Mouse (Mus musculus) lung, postnatal 0 days (tissue): ENCODE measurements around the gene Tcaf1. TPM values are rescaled to one million over a fixed set of nuclear protein-coding genes. Genes with fewer than 3 reads are reported as not detected.
A peak's percentile ranks its signal among the peaks of the same experiment; 100 is the strongest.

Source experiments
- ATAC-seq: fragments of 200-750 bp; cut with Nextera tagmentation; 2 replicates; pipeline ENCODE4 v1.8.0; 2017; ENCODE audit warnings: moderate library complexity
- DNase-seq: peaks from one replicate; pipeline ENCODE4 v3.0.0-alpha.2; 2016; ENCODE audit warnings: low spot score
- H3K27ac ChIP-seq: fragments of 300-500 bp; sonication (generic); 2 replicates; pipeline ENCODE4 v1.5.1; 2014; ENCODE audit warnings: antibody characterized with exemption, mild to moderate bottlenecking, low read length, mixed read lengths
- H3K27me3 ChIP-seq: fragments of 300-500 bp; sonication (generic); replicated peaks from 2 replicates; pipeline ENCODE4 v1.6.1; 2014; ENCODE audit warnings: low read length, mixed read lengths; ENCODE audit not compliant: insufficient read depth
- H3K36me3 ChIP-seq: fragments of 300-500 bp; sonication (generic); 2 replicates; pipeline ENCODE4 v1.6.1; 2014; ENCODE audit warnings: low read length, mixed read lengths; ENCODE audit not compliant: insufficient read depth
- H3K4me1 ChIP-seq: fragments of 300-500 bp; sonication (generic); 2 replicates; pipeline ENCODE4 v1.6.1; 2014; ENCODE audit warnings: antibody characterized with exemption, low read depth, low read length, mixed read lengths; ENCODE audit not compliant: insufficient read depth
- H3K4me2 ChIP-seq: fragments of 300-500 bp; sonication (generic); replicated peaks from 2 replicates; pipeline ENCODE4 v1.6.1; 2014; ENCODE audit warnings: low read depth, mild to moderate bottlenecking, low read length, moderate library complexity, mixed read lengths
- H3K4me3 ChIP-seq: fragments of 300-500 bp; sonication (generic); 2 replicates; pipeline ENCODE4 v1.5.1; 2014; ENCODE audit warnings: low read depth, low read length
- H3K9ac ChIP-seq: fragments of 300-500 bp; sonication (generic); replicated peaks from 2 replicates; pipeline ENCODE4 v1.6.1; 2014; ENCODE audit warnings: low read depth, mild to moderate bottlenecking
- H3K9me3 ChIP-seq: fragments of 300-500 bp; sonication (generic); 2 replicates; pipeline ENCODE4 v1.6.1; 2016; ENCODE audit warnings: low read length, mixed read lengths
- CTCF ChIP-seq: IDR thresholded peaks from 2 replicates; pipeline ENCODE4 v1.5.1; 2016; ENCODE audit warnings: antibody characterized with exemption, mild to moderate bottlenecking
- EP300 ChIP-seq: IDR thresholded peaks from 2 replicates; pipeline ENCODE4 v1.6.1; 2016; ENCODE audit warnings: antibody characterized with exemption, mild to moderate bottlenecking, control low read depth
- WGBS: fragments of 180-500 bp; shearing (Covaris S2); extraction: QIAGEN DNeasy Blood & Tissue Kit; methylation state at CpG from one replicate; pipeline ENCODE4 v1.1.7; 2014; 5-methylcytosine and 5-hydroxymethylcytosine counted together
- polyA plus RNA-seq: library from polyadenylated mRNA; unstranded; fragments of >200 nt; fragmentation: Nextera tagmentation; extraction: Ambion mirVana; gene quantifications from 2 replicates; pipeline ENCODE4 v1.2.1, GENCODE M21; 2015

Gene Tcaf1
- polyA plus RNA-seq, 1 experiment from 2014 or later: 36.9 TPM

DNA sequence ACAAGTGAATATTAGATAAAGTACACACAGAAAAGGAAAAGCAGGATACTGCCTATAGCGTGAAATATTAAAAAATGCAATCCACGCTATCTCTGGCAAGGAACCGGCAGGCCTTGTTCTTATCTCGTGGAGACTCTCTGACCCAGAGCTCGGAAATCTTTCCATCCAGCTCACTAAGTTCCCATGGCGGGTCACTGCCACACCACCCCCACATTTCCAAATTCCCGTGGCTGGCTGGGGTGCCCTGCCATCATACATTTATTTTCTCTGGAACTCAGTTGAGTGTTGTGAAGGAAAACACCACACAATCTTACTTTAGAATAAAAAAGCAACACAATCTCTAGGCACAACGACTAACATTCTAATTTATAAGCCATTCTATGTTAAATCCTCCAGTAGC, 4.8 kb upstream of the Tcaf1 start:
- no peak for DNase-seq
- Histone ChIP-seq H3K27me3 (no peaks in the 10 kb centered on the region), H3K4me3 (no peak overlapping the region), H3K4me1 (no peaks in the 10 kb centered on the region), H3K9ac (no peak overlapping the region), H3K4me2 (no peak overlapping the region), H3K9me3 (no peaks in the 10 kb centered on the region), H3K27ac (no peak overlapping the region), H3K36me3 (no peaks in the 10 kb centered on the region)
- no peak for ATAC-seq
- WGBS: 54% methylated on average over 8 of the region's 8 CpGs
- no peak for TF ChIP-seq EP300
- TF ChIP-seq CTCF: no peak

DNA sequence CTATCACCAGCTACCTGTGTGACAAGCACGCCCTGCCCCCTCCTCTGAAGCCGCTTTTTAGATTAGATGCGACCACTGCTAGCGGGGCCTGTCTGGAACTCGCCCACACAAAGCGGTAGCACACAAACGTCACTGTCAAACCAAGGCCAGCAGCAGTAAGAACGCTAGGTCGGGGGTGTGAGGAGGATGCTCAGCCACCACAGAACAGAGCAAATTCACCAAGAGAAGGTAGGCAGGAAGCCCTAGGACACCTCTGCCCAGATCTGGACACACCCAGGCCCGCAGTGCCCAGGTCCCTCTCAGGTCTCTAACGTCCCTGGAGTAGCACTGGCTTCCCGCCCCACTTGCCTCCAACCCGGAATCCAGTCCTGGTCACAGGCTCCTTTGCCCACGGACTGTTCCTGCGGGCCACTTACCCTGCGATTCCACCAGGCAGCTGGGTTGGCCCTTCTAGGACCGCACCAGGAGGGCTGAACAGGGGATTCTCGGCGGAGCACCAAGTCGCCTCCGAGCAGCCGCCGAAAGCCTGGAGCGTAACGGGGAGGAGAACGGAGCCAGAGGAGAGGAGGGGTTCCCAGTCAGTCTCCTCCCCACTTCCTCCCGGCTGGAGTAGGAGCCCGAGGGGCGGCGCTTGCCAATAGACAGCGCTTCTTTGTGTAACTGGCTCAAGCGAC, 17.2 kb downstream of the Tcaf1 start:
- no peaks in the 10 kb centered on the region for H3K4me1 ChIP-seq
- peak overlapping the region; percentile 92 for H3K4me2 ChIP-seq
- H3K27ac ChIP-seq: peak overlapping the region; percentile 91
- H3K9ac ChIP-seq: peak overlapping the region; percentile 62
- ATAC-seq: peak; percentile 92
- no peaks in the 10 kb centered on the region for H3K36me3 ChIP-seq
- H3K9me3 ChIP-seq: no peaks in the 10 kb centered on the region
- TF ChIP-seq CTCF (no peak; the same call in 1 of the 2 replicates), EP300 (no peak)
- peak overlapping the region; percentile 80 for H3K4me3 ChIP-seq
- H3K27me3 ChIP-seq: no peaks in the 10 kb centered on the region
- WGBS: under 1% methylated on average over 32 of the region's 32 CpGs
- DNase-seq: peak; percentile 95

- no peaks in the 10 kb centered on the region for H3K27me3 ChIP-seq
- H3K4me3 ChIP-seq: peak overlapping the region; percentile 80
- H3K36me3 ChIP-seq: no peaks in the 10 kb centered on the region
- H3K4me1 ChIP-seq: no peaks in the 10 kb centered on the region
- TF ChIP-seq EP300 (no peak), CTCF (0 out of 2 replicates have a peak, but pooled peaks have one; percentile 1)
- H3K4me2 ChIP-seq: peak overlapping the region; percentile 92
- peak overlapping the region; percentile 62 for H3K9ac ChIP-seq
- WGBS: under 1% methylated on average over 10 of the region's 10 CpGs
- H3K9me3 ChIP-seq: no peaks in the 10 kb centered on the region
- peak overlapping the region; percentile 91 for H3K27ac ChIP-seq
- DNase-seq: peak; percentile 95
- peak; percentile 93 for ATAC-seq
These were observed 17.8 kb downstream of the Tcaf1 start for GRCm38 (mm10) chr6:42692154-42692516.

- Histone ChIP-seq H3K27me3 (no peaks in the 10 kb centered on the region), H3K4me3 (no peak overlapping the region), H3K27ac (no peak overlapping the region), H3K4me1 (no peaks in the 10 kb centered on the region), H3K9me3 (no peaks in the 10 kb centered on the region), H3K4me2 (no peak overlapping the region), H3K36me3 (peaks cover 8% of the 10 kb centered on the region; the same call in 1 of the 2 replicates), H3K9ac (no peak overlapping the region)
- no peak for TF ChIP-seq CTCF
- no peak for TF ChIP-seq EP300
- DNase-seq: no peak
- ATAC-seq: no peak
These were observed 20.1 kb downstream of the Tcaf1 start for GRCm38 (mm10) chr6:42689761-42690160.

DNA sequence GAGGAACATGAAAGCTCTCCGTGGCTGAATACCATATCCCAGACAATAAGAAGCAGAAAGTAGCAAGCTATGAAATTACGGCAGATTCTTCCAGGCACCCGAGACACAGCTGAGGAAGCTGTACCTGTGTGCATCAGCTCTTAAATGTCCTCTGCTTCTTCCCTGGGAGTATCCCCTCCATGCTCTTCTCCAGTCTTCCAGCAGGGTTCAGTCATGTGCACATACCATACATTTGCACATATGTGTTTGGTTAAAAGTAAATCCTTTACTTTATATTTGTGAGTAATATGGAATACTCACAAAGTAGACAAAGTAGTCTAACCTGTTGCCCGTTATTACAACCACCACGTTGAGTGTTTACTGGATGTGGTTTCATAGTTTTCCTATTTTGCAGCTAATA, 22.0 kb downstream of the Tcaf1 start:
- Histone ChIP-seq H3K4me2 (no peak overlapping the region), H3K36me3 (peaks cover 9% of the 10 kb centered on the region; the same call in 1 of the 2 replicates), H3K9ac (no peak overlapping the region), H3K9me3 (no peaks in the 10 kb centered on the region), H3K4me3 (no peak overlapping the region), H3K27me3 (no peaks in the 10 kb centered on the region), H3K27ac (no peak overlapping the region), H3K4me1 (no peaks in the 10 kb centered on the region)
- ATAC-seq (no peak), DNase-seq (no peak)
- TF ChIP-seq EP300 (no peak), CTCF (peak; percentile 34)
- WGBS: 88% methylated on average over 5 of the region's 5 CpGs

GRCm38 (mm10) chr6:42680077-42680476, 29.8 kb downstream of the Tcaf1 start:
- DNase-seq: no peak
- WGBS: 87% methylated on average over 7 of the region's 7 CpGs
- H3K36me3 ChIP-seq: peaks cover 23% of the 10 kb centered on the region; the same call in 1 of the 2 replicates

More at GRCm38 (mm10) chr6:42680077-42680476, 29.8 kb downstream of the Tcaf1 start:
- no peaks in the 10 kb centered on the region for H3K9me3 ChIP-seq
- H3K4me2 ChIP-seq: no peak overlapping the region
- no peaks in the 10 kb centered on the region for H3K4me1 ChIP-seq
- ATAC-seq: no peak
- H3K27ac ChIP-seq: no peak overlapping the region
- H3K9ac ChIP-seq: no peak overlapping the region
- H3K4me3 ChIP-seq: no peak overlapping the region
- H3K27me3 ChIP-seq: no peaks in the 10 kb centered on the region
- TF ChIP-seq CTCF: no peak
- TF ChIP-seq EP300: no peak
